Mouse (Mus musculus) E14TG2a.4 (cell line): Measurements from ENCODE around the gene Spem1.

Experiments
- CTCF ChIP-seq: conservative IDR thresholded peaks from 2 replicates; pipeline ENCODE4 v1.5.1; 2014; ENCODE audit warnings: low read length
- NANOG ChIP-seq: IDR thresholded peaks from 2 replicates; pipeline ENCODE4 v1.6.1; 2014; ENCODE audit warnings: borderline replicate concordance, low read length, mixed read lengths
- POU5F1 ChIP-seq: IDR thresholded peaks from 2 replicates; pipeline ENCODE4 v1.6.1; 2014; ENCODE audit warnings: low read length, borderline replicate concordance

- TF ChIP-seq CTCF (no peak), NANOG (no peak), POU5F1 (no peak)
These were observed 3.6 kb downstream of the Spem1 start, which contains the start of gene Spem2 for GRCm38 (mm10) chr11:69818365-69818764.
